Mouse (Mus musculus): ENCODE data around the gene Swi5.
"Not testable (repeated sequence)": the region's sequence is repeated elsewhere in the genome, so short reads cannot be mapped to it uniquely, and the experiment has no call there.

Gene Swi5

GRCm38 (mm10) chr2:32311443-32312317, 23.8 kb upstream of the Swi5 start:
- no peak for DNase-seq (ENCODE audit: low spot score)

GRCm38 (mm10) chr2:32310096-32310845, 22.4 kb upstream of the Swi5 start:
- no peak for DNase-seq (ENCODE audit: low spot score)

GRCm38 (mm10) chr2:32308870-32309568, 21.1 kb upstream of the Swi5 start:
- no peak for DNase-seq (ENCODE audit: low spot score)

GRCm38 (mm10) chr2:32307941-32308760, 20.3 kb upstream of the Swi5 start:
- peak; percentile 84 for DNase-seq (ENCODE audit: low spot score)

- DNase-seq (ENCODE audit: low spot score), result no peak
Observed at GRCm38 (mm10) chr2:32307247-32307798, 19.4 kb upstream of the Swi5 start.

- DNase-seq (ENCODE audit: low spot score), result no peak
Observed at GRCm38 (mm10) chr2:32306176-32306575, 18.3 kb upstream of the Swi5 start.

- no peak for DNase-seq (ENCODE audit: low spot score)
Observed at GRCm38 (mm10) chr2:32305668-32306067, 17.8 kb upstream of the Swi5 start.

GRCm38 (mm10) chr2:32304145-32304832, 16.4 kb upstream of the Swi5 start:
- peak; percentile 79 for DNase-seq (ENCODE audit: low spot score)

GRCm38 (mm10) chr2:32302952-32303351, 15.1 kb upstream of the Swi5 start:
- no peak for DNase-seq (ENCODE audit: low spot score)

GRCm38 (mm10) chr2:32299469-32299868, 11.6 kb upstream of the Swi5 start:
- no peak for DNase-seq (ENCODE audit: low spot score)

GRCm38 (mm10) chr2:32295842-32296241, 8.0 kb upstream of the Swi5 start:
- not testable (repeated sequence) for DNase-seq (ENCODE audit: low spot score)

GRCm38 (mm10) chr2:32295285-32295684, 7.4 kb upstream of the Swi5 start:
- no peak for DNase-seq (ENCODE audit: low spot score)

GRCm38 (mm10) chr2:32294348-32294747, 6.5 kb upstream of the Swi5 start:
- DNase-seq (ENCODE audit: low spot score), result no peak

GRCm38 (mm10) chr2:32289578-32289977, 1.7 kb upstream of the Swi5 start:
- DNase-seq (ENCODE audit: low spot score), result peak; percentile 72

GRCm38 (mm10) chr2:32288371-32288931, 576 bp upstream of the Swi5 start:
- no peak for DNase-seq (ENCODE audit: low spot score)

GRCm38 (mm10) chr2:32287334-32287840, 488 bp downstream of the Swi5 start, which contains the start of gene Golga2:
TSS of gene Golga2 (plus strand) at chr2:32287384.
- peak; percentile 33 for DNase-seq (ENCODE audit: low spot score)

- no peak for DNase-seq (ENCODE audit: low spot score)
Observed at GRCm38 (mm10) chr2:32283986-32284385, 3.9 kb downstream of the Swi5 start.

GRCm38 (mm10) chr2:32282727-32283126, 5.1 kb downstream of the Swi5 start:
- peak; percentile 77 for DNase-seq (ENCODE audit: low spot score)

GRCm38 (mm10) chr2:32282289-32282688, 5.6 kb downstream of the Swi5 start:
- DNase-seq (ENCODE audit: low spot score), result no peak

- DNase-seq (ENCODE audit: low spot score), result no peak
Observed at GRCm38 (mm10) chr2:32275823-32276222, 12.1 kb downstream of the Swi5 start.
